Mouse (Mus musculus) heart, postnatal 25 days (tissue): ENCODE results near the gene Cenpn. TPM values are rescaled to one million over a fixed set of nuclear protein-coding genes. Genes with fewer than 3 reads are reported as not detected.

ENCODE experiments used
- DNase-seq: peaks from one replicate; pipeline ENCODE4 v3.0.0; 2022; ENCODE audit warnings: low spot score
- intact Hi-C: fragments of 180-260 bp; cut with DNase I; formaldehyde crosslinking; loops from one replicate; pipeline ENCODE4 v1.15.1; 2025
- total RNA-seq, 2 experiments: library from RNA; stranded (reverse); gene quantifications; 2 replicates each; pipeline ENCODE4 v1.2.3; 2021

Gene Cenpn
- total RNA-seq, result under 1 TPM; 0.88 to 0.92 TPM

DNA sequence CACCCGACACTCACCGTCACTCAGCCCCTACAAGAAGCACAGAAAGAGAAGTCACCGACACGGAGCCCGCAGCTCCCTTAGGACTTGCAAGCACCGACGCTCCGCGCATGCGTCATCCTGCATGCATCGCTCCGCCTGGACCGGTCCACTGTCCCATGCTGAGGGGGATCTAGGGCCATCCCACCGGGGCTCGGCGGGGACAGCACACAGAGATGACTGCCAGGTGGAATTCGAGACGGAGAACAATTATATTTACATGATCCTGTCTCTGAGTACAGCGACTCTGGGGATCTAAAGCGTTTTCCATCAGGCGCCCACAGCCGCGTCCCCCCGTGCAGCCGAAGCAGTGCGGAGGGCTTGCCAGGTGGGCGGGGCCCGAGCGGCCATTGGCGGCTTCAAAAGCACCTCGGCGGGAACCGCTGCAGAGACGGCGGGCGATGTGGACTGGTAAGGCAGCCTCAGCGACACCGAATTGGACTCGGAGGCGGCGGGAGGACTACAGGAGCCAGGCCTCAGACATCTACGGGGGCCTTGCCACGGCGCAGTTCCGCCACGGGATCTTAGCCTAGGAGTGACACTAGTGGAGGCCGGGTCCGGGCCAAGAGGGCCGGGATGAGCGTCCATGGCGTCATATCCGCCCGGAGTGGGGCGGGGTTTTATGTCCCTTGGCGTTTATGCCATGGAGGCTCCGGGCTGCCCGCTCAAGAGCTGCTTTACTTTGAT, at the start of gene Cenpn, which contains the start of gene Cmc2:
Gene Cenpn (plus strand): TSS at position 394 of the 723 bp plus-strand sequence.
Gene Cmc2 (minus strand): TSS at position 119 of the 723 bp plus-strand sequence.
- DNase-seq, result peak; percentile 84
- intact Hi-C loops, result loop anchor here (2.0 to 10.0 kb wide), 2 partner anchors 21 to 233 kb away; partner anchors contain the start of genes Atmin and Gan

DNA sequence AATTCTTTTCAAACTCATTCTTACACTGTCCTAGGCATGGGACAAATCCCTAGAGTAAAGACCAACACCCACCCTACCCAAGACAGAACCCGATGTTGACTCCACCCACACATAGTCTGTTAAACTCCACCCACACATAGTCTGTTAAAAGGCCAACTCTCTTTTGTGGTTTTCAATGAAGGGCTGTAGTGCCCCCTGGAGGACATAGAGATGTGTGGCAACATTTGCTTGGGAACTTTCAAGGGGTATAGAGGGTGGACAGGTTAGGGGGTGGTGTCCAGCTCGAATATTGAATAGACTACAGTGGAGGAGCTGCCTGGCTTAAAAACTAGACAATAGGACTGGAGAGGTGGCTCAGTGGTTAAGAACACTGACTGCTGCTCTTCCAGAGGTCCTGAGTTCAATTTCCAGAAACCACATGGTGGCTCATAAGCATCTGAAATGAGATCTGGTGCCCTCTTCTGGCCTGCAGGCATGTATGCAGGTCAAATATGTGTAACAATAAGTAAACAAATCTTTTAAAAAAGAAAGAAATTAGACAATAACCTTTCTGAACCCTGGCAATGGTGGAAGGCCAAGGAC, 48.7 kb upstream of the Cenpn start:
- intact Hi-C loops, result no loop called here
- no peak for DNase-seq

GRCm38 (mm10) chr8:116873586-116873985, 47.9 kb upstream of the Cenpn start:
- DNase-seq, result no peak
- intact Hi-C loops, result no loop called here

DNA sequence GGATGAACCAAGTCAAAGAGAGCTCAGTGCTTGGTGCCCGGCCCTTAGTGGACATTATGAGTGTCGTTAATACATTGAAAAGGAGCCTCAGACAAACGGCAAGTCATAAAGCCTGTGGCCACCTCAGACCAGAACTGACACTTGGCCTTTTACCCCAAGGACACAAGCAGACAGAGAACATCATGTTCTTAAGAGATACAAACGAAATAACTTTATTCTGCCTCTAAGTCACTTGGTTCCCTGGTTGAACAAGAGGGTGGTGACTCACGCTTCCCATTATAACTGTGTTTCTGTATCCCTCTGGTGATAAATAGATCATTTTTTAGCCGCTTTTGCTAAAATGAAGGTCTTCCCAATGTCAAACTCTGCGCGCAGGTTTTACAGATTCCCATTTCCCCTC, 47.5 kb upstream of the Cenpn start:
- intact Hi-C loops, result no loop called here
- no peak for DNase-seq

GRCm38 (mm10) chr8:116875798-116876450, 45.6 kb upstream of the Cenpn start:
- intact Hi-C loops, result no loop called here
- DNase-seq, result no peak

- intact Hi-C loops, result no loop called here
These were observed 40.1 kb upstream of the Cenpn start for GRCm38 (mm10) chr8:116881396-116881795.

DNA sequence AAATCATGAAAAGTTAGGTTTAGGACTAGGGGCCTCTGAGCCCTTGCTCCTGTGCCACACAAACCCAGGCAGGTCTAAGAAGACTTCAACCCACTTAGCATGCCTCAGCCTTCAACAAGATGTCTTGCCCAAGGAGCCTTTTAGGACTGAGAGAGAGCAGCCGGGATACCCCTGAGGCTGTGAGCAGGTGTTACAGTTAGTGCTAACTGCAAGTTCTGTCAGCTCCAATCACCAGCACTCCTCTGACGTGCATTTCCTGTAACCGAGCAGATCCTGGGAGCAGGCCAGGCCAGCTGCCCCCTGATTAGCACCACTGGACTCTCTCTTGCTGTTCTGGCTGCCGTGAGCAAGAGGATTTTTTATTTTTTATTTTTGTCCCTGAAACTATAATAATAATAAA, 33.7 kb upstream of the Cenpn start:
- DNase-seq, result no peak
- intact Hi-C loops, result no loop called here

More at GRCm38 (mm10) chr8:116881396-116881795, 40.1 kb upstream of the Cenpn start:
- DNase-seq, result no peak

DNA sequence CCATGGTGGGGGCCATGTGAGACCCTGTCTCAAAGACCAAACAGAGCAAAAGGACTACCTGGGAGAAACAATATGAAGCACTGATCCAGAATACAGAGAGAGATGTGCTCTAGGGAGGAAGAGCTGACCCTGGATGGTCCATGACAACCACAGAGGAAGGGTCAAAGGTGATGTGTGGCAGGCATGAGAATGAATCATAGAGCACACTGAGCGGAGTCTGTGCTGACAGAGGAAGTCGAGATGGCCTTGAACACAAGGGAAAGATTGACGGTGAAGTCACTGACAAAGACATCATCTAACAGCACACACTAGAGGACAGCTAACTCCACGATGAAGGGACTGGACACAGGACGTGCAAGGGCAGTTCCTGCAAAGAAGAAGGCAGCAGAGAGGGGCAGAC, 30.1 kb upstream of the Cenpn start:
- intact Hi-C loops, result no loop called here
- DNase-seq, result no peak

DNA sequence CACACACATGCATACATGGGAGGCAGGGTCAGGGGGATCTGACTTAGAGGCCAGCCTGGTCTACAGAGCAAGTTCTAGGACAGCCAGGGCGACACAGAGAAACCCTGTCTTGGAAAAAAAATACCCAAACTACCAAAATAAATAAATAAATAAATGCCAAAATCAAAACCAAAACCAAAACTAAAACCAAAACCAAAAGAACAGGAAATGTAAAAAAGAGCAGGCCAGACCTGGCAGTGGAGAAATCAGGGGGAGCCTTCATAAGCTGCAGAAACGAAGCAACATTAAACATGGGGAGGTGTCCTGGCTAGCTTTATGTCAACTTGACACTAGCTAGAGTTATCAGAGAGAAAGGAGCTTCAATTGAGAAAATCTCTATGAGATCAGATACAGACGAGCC, 29.4 kb upstream of the Cenpn start:
- intact Hi-C loops, result no loop called here
- no peak for DNase-seq

- intact Hi-C loops, result no loop called here
- DNase-seq, result no peak
These were observed 28.9 kb upstream of the Cenpn start for GRCm38 (mm10) chr8:116892636-116893035.

- intact Hi-C loops, result no loop called here
- DNase-seq, result no peak
These were observed 27.6 kb upstream of the Cenpn start for GRCm38 (mm10) chr8:116893938-116894337.

GRCm38 (mm10) chr8:116895521-116895920, 26.0 kb upstream of the Cenpn start:
- intact Hi-C loops, result no loop called here
- no peak for DNase-seq

DNA sequence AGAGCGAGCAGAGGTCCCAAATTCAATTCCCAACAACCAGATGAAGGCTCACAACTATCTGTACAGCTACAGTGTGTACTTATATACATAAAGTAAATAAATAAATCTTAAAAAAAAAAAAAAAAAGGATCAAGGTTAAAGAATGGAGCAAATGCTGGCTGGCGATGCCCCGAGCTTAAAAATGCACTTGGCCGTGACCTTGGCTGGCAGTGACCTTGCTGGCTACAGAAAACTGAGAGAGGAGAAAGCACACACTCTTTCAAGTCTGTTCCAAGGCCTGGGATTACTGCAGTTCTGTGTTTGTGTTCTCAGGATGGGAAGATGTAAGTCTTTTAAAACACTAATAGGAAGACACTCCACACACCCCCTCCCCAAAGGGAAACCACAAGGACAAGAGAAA, 16.8 kb upstream of the Cenpn start:
- no peak for DNase-seq
- intact Hi-C loops, result no loop called here

- intact Hi-C loops, result no loop called here
- DNase-seq, result no peak
These were observed 16.3 kb upstream of the Cenpn start for GRCm38 (mm10) chr8:116905252-116905651.

- DNase-seq, result no peak
- intact Hi-C loops, result no loop called here
These were observed 15.7 kb upstream of the Cenpn start for GRCm38 (mm10) chr8:116905836-116906235.

DNA sequence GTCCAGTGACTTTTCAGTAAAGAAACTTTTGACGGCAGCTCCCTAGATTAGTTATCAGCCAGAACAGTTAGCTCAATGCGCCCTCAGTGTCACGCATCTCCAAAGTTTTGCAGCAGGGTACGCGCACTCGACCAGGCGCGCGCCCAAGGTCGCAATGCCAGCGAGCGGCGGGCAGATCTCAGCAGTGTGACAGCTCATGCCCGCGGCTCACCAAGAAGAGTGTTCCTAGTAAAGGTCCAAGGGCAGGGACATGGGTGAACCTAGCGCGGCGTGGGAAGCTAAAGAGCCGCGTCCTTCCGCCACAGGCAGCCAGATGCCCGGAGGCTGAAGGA, 559 bp upstream of the Cenpn start:
- no peak for DNase-seq
- intact Hi-C loops, result loop anchor here (10.0 kb wide), 1 partner anchor 234 kb away; the partner anchor contains the start of gene Gan

- no peak for DNase-seq
- intact Hi-C loops, result loop anchor here (2.0 to 10.0 kb wide), 2 partner anchors 21 to 233 kb away; partner anchors contain the start of genes Atmin and Gan
These were observed 679 bp downstream of the Cenpn start for GRCm38 (mm10) chr8:116922060-116922757.

DNA sequence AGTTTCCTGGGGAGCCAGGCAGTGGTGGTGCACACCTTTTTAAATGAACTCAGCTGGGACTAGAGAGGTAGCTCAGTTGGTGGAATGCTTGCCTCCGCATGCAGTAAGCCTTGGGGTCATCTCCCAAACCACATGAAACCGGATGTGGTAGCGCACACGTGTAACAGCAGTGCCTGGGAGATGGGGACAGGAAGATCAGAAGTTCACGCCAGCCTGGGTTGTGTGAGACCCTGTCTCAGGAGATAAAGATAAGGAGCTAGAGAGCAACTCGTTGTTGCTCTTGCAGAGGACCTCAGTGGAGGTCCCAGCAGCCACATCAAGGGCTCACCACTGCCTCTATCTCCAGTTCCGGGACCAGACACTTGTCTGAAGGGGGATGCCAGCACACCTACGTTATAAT, 2.0 kb downstream of the Cenpn start:
- intact Hi-C loops, result loop anchor here (2.0 to 10.0 kb wide), 2 partner anchors 19 to 231 kb away; partner anchors contain the start of genes Atmin and Gan
- no peak for DNase-seq

DNA sequence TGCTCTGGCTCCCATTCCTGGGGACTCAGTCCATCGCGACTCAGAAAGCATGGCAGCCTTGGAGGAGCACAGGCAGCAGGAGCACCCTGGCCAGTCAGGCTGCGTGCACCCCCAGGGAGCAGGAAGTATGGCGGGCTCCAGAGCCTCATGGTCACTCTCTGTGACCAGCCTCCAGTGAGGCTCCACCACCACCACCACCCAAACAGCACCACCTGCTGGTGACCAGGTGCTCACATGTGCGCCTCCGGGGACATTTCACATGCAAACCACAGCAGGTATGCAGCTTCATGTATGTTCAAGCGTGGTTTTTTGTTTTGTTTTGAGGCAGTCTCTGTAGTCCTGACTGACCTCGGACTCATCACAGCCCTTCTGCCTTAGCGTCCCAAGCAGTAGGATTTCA, 6.3 kb downstream of the Cenpn start:
- DNase-seq, result no peak
- intact Hi-C loops, result loop anchor here (10.0 kb wide), 1 partner anchor 227 kb away; the partner anchor contains the start of gene Gan

DNA sequence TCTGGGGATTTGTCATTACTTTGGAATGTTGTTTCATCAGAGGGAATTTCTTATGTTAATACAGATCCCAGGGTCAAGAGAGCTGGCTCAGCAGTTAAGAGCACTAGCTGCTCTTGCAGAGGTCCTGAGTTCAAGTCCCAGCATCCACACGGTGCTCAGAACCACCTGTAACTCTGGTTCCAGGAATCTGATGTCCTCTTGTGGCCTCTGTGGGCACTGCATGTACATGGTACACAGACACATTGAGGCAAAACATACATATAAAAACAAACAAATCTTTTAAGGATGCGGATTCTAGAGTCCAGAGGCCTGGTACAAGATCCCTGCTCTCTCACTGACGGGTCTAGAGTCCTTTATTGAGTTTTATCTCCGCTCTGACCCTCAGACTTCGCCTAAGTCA, 7.1 kb downstream of the Cenpn start:
- DNase-seq, result no peak
- intact Hi-C loops, result loop anchor here (10.0 kb wide), 1 partner anchor 226 kb away; the partner anchor contains the start of gene Gan
